Mouse (Mus musculus): Measurements from ENCODE around the gene Arv1.

DNA sequence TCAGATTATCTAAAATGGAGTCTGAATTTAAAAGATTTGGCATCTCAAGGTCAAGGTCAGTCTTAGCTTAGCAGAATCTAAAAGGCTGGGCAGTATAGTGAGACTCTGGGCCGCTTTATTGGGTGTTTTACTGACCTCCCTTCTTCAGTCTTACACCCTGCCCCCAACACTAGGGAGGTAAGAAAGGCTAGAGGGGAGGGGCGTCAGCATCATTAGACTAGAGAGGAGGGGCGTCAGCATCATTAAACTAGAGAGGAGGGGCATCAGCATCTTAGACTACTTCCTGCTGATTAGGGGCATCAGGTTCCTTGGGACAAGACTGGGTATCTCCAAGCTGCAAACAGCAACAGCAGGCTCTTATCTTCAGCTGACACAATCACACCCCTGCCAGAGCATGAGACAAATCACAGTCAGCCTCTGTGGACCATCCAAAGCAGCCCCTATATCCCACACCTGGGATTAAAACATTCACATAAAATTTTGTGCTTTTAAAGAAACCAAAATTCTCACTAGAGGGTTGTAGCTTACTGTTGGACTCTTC is 13.5 kb downstream of the Arv1 start:
- no peak for TF ChIP-seq CTCF (IDR thresholded peaks at IDR 0.05; ENCODE audit: low read depth)
- no peak for TF ChIP-seq EP300 (IDR thresholded peaks at IDR 0.05; ENCODE audit: low read depth)
